Mouse (Mus musculus) kidney, adult 2 months (tissue): ENCODE results near the gene Ppm1h.

Experiments used
- CTCF ChIP-seq: fragments of 200-500 bp; conservative IDR thresholded peaks from 2 replicates; pipeline ENCODE4 v1.5.1; 2011; ENCODE audit warnings: low read depth, mild to moderate bottlenecking, control low read depth, low read length, moderate library complexity, mixed read lengths; ENCODE audit not compliant: insufficient read depth, insufficient read length
- POLR2A ChIP-seq: fragments of 200-500 bp; IDR thresholded peaks from one replicate; pipeline ENCODE4 v1.6.1; 2011; ENCODE audit warnings: low read depth, low read length, control low read depth

GRCm38 (mm10) chr10:122738526-122738925 lies 60.0 kb downstream of the Ppm1h start:
- TF ChIP-seq CTCF (no peak), POLR2A (no peak)
